Mouse (Mus musculus): Measurements from ENCODE around the gene Abhd14b.

- no peak for TF ChIP-seq CTCF (IDR thresholded peaks at IDR 0.05; ENCODE audit: low read depth, low read length)
- no peak for TF ChIP-seq POLR2A (IDR thresholded peaks at IDR 0.05; ENCODE audit: borderline replicate concordance, low read depth, low read length)
Measured at GRCm38 (mm10) chr9:106457163-106457559, 9.9 kb downstream of the Abhd14b start.

Measured in bone marrow macrophage, adult 2 months (primary cell).